28 mouse cellular contexts compared by ENCODE assay signal in genomic region chr5:115060067-115060695, GRCm38 (mm10). TPM values are rescaled to one million over a fixed set of nuclear protein-coding genes. Genes with fewer than 3 reads are reported as not detected.
DNase-seq lines count a peak whose midpoint lies in the region; ATAC-seq and TF ChIP-seq lines count a peak whose summit lies in the region.
"Had no signal": no experiment of that assay in that cellular context is flagged by ENCODE, and none has a peak within 500 bp of the region (broad histone marks: within the 10 kb centered on the region; RNA-seq: fewer than 3 reads in every experiment).

No protein-coding gene starts in this region.

- DNase-seq in liver, adult 2 months (ENCODE audit: extremely low read depth, low read depth, low spot score), result peak; percentile 72
- DNase-seq in liver (no peak), 416B (ENCODE audit: low read depth) (peak; percentile 27), adipocyte (ENCODE audit: low spot score) (peak; percentile 41)
- no peak for DNase-seq in layer of hippocampus, adult 11-12 months (ENCODE audit: low spot score)
- no peak for DNase-seq in gastrocnemius, postnatal 36 days
- DNase-seq: adrenal gland, postnatal 14 days; B cell, adult 2 months; cerebellum, adult 2 months; cerebellum, postnatal 36 days; gastrocnemius, postnatal 10 days; heart, adult 18-20 months; heart, postnatal 14 days; kidney, adult 18-20 months; left cerebral cortex, postnatal 4 days; lung, embryonic 14.5 days; spleen, adult 18-20 months; thymus, postnatal 14 days had no signal

- no peak for TF ChIP-seq POLR2A in liver, adult 2 months (IDR thresholded peaks at IDR 0.05; ENCODE audit: extremely low read depth, insufficient read depth, low read length)

- H3K79me2 ChIP-seq in liver, adult 2 months (ENCODE audit: control insufficient read depth, insufficient read depth, low read length), result peaks cover 44% of the 10 kb centered on the region

- 57% methylated on average over 8 of the region's 8 CpGs for WGBS in liver, adult 2 months

- no peak overlapping the region for H3K9ac ChIP-seq in liver, adult 2 months (ENCODE audit: low read depth, low read length)
- H3K9ac ChIP-seq: embryonic facial prominence, embryonic 15.5 days; heart, embryonic 13.5 days; hindbrain, embryonic 12.5 days; lung, embryonic 14.5 days had no signal

- ATAC-seq in monocyte, adult 5-6 weeks (replicated peaks; ENCODE audit: insufficient number of reproducible peaks, low FRiP score, low TSS enrichment, poor library complexity, severe bottlenecking), result peak; percentile 61; the same call in 1 of the 2 replicates
- ATAC-seq: forebrain, embryonic 14.5 days had no signal

- no peak overlapping the region for H3K27ac ChIP-seq in liver, adult 2 months (replicated peaks; ENCODE audit: insufficient read depth, low read depth, low read length)
- H3K27ac ChIP-seq: embryonic facial prominence, embryonic 15.5 days; heart, embryonic 13.5 days; hindbrain, embryonic 12.5 days; left cerebral cortex, adult 2 months had no signal

- TF ChIP-seq CTCF in liver, adult 2 months (IDR thresholded peaks at IDR 0.05; ENCODE audit: low read depth, low read length), result no peak

- H3K4me1 ChIP-seq in liver, adult 2 months (ENCODE audit: control insufficient read depth, insufficient read depth, low read length), result peaks cover 11% of the 10 kb centered on the region
- H3K4me1 ChIP-seq: hindbrain, embryonic 12.5 days had no signal

- no peak overlapping the region for H3K4me3 ChIP-seq in liver, adult 2 months (ENCODE audit: insufficient read depth, low read depth, low read length)
- H3K4me3 ChIP-seq: embryonic facial prominence, embryonic 15.5 days; heart, embryonic 13.5 days; hindbrain, embryonic 12.5 days; left cerebral cortex, adult 2 months had no signal

- intact Hi-C loops in gastrocnemius, postnatal 36 days (cut with DNase I), result no loop called here

- H3K36me3 ChIP-seq in liver, adult 2 months (ENCODE audit: control insufficient read depth, insufficient read depth, low read length), result peaks cover 4% of the 10 kb centered on the region; the same call in 1 of the 2 replicates

- no peaks in the 10 kb centered on the region for H3K27me3 ChIP-seq in liver, adult 2 months (ENCODE audit: control insufficient read depth, insufficient read depth, low read length)
- H3K27me3 ChIP-seq: CH12.LX; embryonic facial prominence, embryonic 15.5 days; heart, embryonic 13.5 days; hindbrain, embryonic 12.5 days had no signal

RNA-seq across cellular contexts. Expression of gene Gm10401, which starts 37.9 kb away (rescaled TPM):
- not detected in 2 replicates for total RNA-seq in liver, adult 2 months (2014; rRNA removed)
- 0.17 TPM in 1 of 2 replicates, not detected in the other for polyA plus RNA-seq in liver, adult 2 months (2012; rRNA removed)
- 0.75 TPM in 1 of 3 replicates, not detected in the others for total RNA-seq in monocyte, adult 5-6 weeks (2017)
- total RNA-seq in gastrocnemius, postnatal 36 days (2021), result not detected
- total RNA-seq: adrenal gland, postnatal 14 days; gastrocnemius, postnatal 10 days; heart, adult 18-20 months; heart, postnatal 14 days; layer of hippocampus, postnatal 10 days; left cerebral cortex, adult 2 months; left cerebral cortex, postnatal 4 days had no signal
- polyA plus RNA-seq: cerebellum, adult 2 months; frontal cortex, adult 2 months; G1E had no signal

RNA-seq across cellular contexts. Expression of gene Sppl3, which starts 49.2 kb away (rescaled TPM):
- 8.7 and 13.1 TPM in 2 replicates for total RNA-seq in liver, adult 2 months (2014; rRNA removed)
- polyA plus RNA-seq in liver, adult 2 months (2012; rRNA removed), result 23.7 and 24.0 TPM in 2 replicates
- 29.9 to 52.1 TPM (median 44.8 TPM) in 3 replicates for total RNA-seq in monocyte, adult 5-6 weeks (2017)
- 10 to 100 TPM; 19.6 to 21.3 TPM for total RNA-seq in gastrocnemius, postnatal 36 days (2021)

RNA-seq across cellular contexts. Expression of gene Acads, which starts 59.0 kb away (rescaled TPM):
- 140 and 143 TPM in 2 replicates for total RNA-seq in liver, adult 2 months (2014; rRNA removed)
- polyA plus RNA-seq in liver, adult 2 months (2012; rRNA removed), result 255 and 293 TPM in 2 replicates
- total RNA-seq in monocyte, adult 5-6 weeks (2017), result 10.4 to 19.1 TPM (median 15.8 TPM) in 3 replicates
- 10 to 100 TPM; 68.8 to 71.7 TPM for total RNA-seq in gastrocnemius, postnatal 36 days (2021)

Comparison
In these comparisons a context has a peak if more than half of its experiments do, and no peak if none do; other contexts are left out.
1. DNase-seq: peak in liver, adult 2 months (single experiment), 416B (single experiment) and adipocyte (single experiment); none in liver (single experiment), layer of hippocampus, adult 11-12 months (single experiment) and gastrocnemius, postnatal 36 days (0 of 2).